Mouse (Mus musculus): ENCODE data around the gene Tbkbp1.

DNA sequence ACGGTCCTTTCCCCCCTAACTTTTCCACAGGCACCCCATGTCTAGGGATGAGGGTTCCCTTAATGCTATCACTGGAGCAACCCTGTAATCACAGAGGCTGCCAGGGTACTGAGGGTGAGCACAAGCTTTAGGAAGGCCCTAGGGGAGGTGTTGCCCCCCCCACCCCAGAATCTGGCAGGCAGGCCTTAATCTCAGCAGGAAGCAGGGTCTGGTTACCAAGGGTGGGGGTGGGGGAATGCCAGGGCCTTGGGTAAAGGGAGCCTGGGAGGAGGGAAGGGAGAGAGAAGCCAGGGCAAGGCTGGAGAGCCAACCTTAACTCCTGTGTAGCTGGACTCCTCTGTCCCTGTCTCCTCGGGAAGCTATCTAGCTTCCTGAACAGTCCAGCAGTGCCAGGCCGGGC, 30.7 kb downstream of the Tbkbp1 start:
- no peak for TF ChIP-seq POLR2A (IDR thresholded peaks at IDR 0.05; ENCODE audit: extremely low read depth, insufficient read depth, low read length)
- no peak for TF ChIP-seq CTCF (IDR thresholded peaks at IDR 0.05; ENCODE audit: low read depth, low read length)
